Mouse (Mus musculus): Measurements from ENCODE around the gene Cep19.
A peak's percentile ranks its signal among the peaks of the same experiment; 100 is the strongest.

- no peak for TF ChIP-seq POLR2A (IDR thresholded peaks at IDR 0.05; ENCODE audit: control insufficient read depth in 1 of 2, insufficient read depth in 1 of 2, low read depth in 1 of 2, low read length in 2 of 2, poor library complexity in 1 of 2)
- TF ChIP-seq E2F4 (IDR thresholded peaks at IDR 0.05; ENCODE audit: borderline replicate concordance, low read depth, low read length) = no peak
- peak in 1 of 3 experiments; percentile 16; a peak in 1 of 6 replicates for TF ChIP-seq CTCF (IDR thresholded peaks at IDR 0.05 in 2 of 3, conservative IDR thresholded peaks at IDR 0.05 in 1 of 3; ENCODE audit: control insufficient read depth in 1 of 3, insufficient read depth in 1 of 3, low read depth in 2 of 3, low read length in 3 of 3, poor library complexity in 1 of 3, severe bottlenecking in 1 of 3)
- TF ChIP-seq ZMIZ1 (IDR thresholded peaks at IDR 0.05; ENCODE audit: low read depth, low read length) = no peak
Observed at GRCm38 (mm10) chr16:32108170-32108569, 8.6 kb downstream of the Cep19 start.
